Mouse (Mus musculus): ENCODE results near the gene Pstpip1. TPM values are rescaled to one million over a fixed set of nuclear protein-coding genes. Genes with fewer than 3 reads are reported as not detected.

Pstpip1 gene
- polyA plus RNA-seq, 1 experiment from 2014 or later: 0.69 TPM

DNA sequence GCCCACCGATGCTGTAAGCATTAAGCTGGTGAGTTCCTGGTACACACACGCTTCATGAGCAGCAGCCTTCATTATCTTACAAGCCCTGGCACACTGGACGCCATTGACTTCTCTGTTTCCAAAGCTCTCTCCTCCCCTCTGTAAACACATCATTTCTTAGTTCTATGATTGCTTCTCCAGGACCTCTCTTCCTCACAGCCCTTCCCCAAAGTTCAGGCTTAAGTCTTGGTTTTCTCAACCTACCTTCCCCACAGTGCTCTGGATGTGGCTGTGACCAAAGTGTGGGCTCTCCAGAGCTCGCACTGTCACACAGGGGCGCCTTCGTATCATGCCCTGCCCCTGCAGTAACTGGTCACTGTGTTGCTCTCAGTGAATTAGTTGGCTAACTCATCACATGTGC, 75.6 kb downstream of the Pstpip1 start, which contains the start of gene Tspan3:
TSS of gene Tspan3 (minus strand) at position 101 of the 400 bp plus-strand sequence.
- no peak within 1 kb of the TSS for H3K9ac ChIP-seq (ENCODE audit: low read depth, low read length)
- no peak within 1 kb of the TSS for H3K4me2 ChIP-seq (replicated peaks; ENCODE audit: low read depth)
- no peak for TF ChIP-seq CTCF (IDR thresholded peaks at IDR 0.05; ENCODE audit: low read depth)
- no peaks in the 10 kb centered on the region for H3K36me3 ChIP-seq (ENCODE audit: control insufficient read depth, insufficient read depth)
- H3K4me3 ChIP-seq (ENCODE audit: low read depth, low read length): no peak within 1 kb of the TSS
- H3K27me3 ChIP-seq (replicated peaks; ENCODE audit: control insufficient read depth, insufficient read depth, low read length): no peaks in the 10 kb centered on the region
- 86% methylated on average over 6 of the region's 6 CpGs for WGBS
- H3K27ac ChIP-seq (ENCODE audit: low read depth, low read length): no peak within 1 kb of the TSS
- H3K9me3 ChIP-seq (ENCODE audit: control insufficient read depth): no peaks in the 10 kb centered on the region
- no peak for ATAC-seq
- 0 out of 2 replicates have a peak, but pooled peaks cover 2% of the 10 kb centered on the region for H3K4me1 ChIP-seq (replicated peaks; ENCODE audit: control insufficient read depth, insufficient read depth, low read length)

DNA sequence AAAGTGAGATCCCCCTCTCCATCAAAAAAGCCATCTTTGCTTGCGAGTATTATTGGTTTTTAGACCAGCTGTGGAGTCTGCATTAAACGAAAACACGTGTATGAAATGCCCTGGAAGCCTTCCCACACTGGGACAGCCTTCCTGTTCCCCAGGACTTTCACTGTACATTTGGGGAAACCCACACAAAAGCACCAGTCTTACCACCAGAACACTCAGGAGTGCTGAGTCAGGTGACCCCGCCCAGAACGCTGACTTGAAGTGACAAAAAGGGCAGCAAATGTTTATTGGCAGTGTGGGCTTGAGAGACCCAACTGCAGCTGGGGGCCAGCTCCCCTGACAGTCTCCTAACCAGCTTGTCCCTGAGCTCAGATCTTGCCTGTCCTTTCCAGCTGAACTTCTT, 76.4 kb downstream of the Pstpip1 start:
- H3K4me2 ChIP-seq (replicated peaks; ENCODE audit: low read depth): no peak overlapping the region
- H3K4me1 ChIP-seq (replicated peaks; ENCODE audit: control insufficient read depth, insufficient read depth, low read length): 0 out of 2 replicates have a peak, but pooled peaks cover under 1% of the 10 kb centered on the region
- no peaks in the 10 kb centered on the region for H3K36me3 ChIP-seq (ENCODE audit: control insufficient read depth, insufficient read depth)
- no peak for TF ChIP-seq CTCF (IDR thresholded peaks at IDR 0.05; ENCODE audit: low read depth)
- no peaks in the 10 kb centered on the region for H3K27me3 ChIP-seq (replicated peaks; ENCODE audit: control insufficient read depth, insufficient read depth, low read length)
- WGBS: 54% methylated on average over 5 of the region's 5 CpGs
- H3K9me3 ChIP-seq (ENCODE audit: control insufficient read depth): no peaks in the 10 kb centered on the region
- no peak overlapping the region for H3K27ac ChIP-seq (ENCODE audit: low read depth, low read length)
- H3K4me3 ChIP-seq (ENCODE audit: low read depth, low read length): no peak overlapping the region
- ATAC-seq: no peak
- no peak overlapping the region for H3K9ac ChIP-seq (ENCODE audit: low read depth, low read length)

DNA sequence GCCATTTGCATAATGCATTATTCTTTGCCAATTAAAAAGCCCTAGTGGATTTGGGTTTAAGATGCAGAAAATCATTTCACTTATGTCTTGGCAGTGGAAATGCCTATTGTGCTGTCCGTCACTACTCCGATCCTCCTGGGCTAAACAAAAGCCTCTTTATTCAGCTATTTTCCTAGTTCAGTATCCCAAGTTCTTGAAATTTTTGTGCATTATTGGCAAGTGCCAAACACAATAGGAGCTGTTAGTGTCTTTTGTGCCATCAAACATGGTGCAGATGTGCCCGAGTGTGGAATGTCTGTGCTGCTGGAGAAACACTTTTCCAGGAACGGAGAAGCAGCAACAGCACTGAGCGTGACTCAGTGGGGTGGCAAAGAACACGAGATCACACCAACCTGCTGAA, 77.9 kb downstream of the Pstpip1 start:
- no peaks in the 10 kb centered on the region for H3K9me3 ChIP-seq (ENCODE audit: control insufficient read depth)
- 82% methylated on average over 6 of the region's 6 CpGs for WGBS
- H3K9ac ChIP-seq (ENCODE audit: low read depth, low read length): no peak overlapping the region
- no peaks in the 10 kb centered on the region for H3K27me3 ChIP-seq (replicated peaks; ENCODE audit: control insufficient read depth, insufficient read depth, low read length)
- no peak overlapping the region for H3K4me2 ChIP-seq (replicated peaks; ENCODE audit: low read depth)
- H3K36me3 ChIP-seq (ENCODE audit: control insufficient read depth, insufficient read depth): no peaks in the 10 kb centered on the region
- no peaks in the 10 kb centered on the region for H3K4me1 ChIP-seq (replicated peaks; ENCODE audit: control insufficient read depth, insufficient read depth, low read length)
- H3K4me3 ChIP-seq (ENCODE audit: low read depth, low read length): no peak overlapping the region
- TF ChIP-seq CTCF (IDR thresholded peaks at IDR 0.05; ENCODE audit: low read depth): no peak
- no peak overlapping the region for H3K27ac ChIP-seq (ENCODE audit: low read depth, low read length)
- no peak for ATAC-seq

DNA sequence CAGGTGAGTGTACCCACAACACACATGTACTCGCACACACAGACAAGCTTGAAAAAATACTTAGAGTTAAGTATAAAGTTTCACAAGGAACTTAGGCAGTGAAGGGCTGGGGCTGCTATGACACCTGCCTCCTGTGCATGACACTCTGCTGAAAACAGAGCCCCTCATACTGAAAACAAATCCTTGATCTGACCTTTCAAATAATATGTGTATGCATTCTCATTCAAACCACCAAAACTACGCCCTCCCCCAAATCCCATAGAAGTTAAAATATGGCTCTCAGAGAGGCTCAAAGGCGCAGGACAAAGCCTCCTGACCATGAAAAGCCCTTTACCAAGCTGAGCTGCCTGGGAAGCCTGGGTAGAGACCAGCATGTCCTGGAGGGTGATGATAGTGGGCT, 85.6 kb downstream of the Pstpip1 start:
- Histone ChIP-seq H3K4me2 (replicated peaks; ENCODE audit: low read depth) (no peak overlapping the region), H3K27ac (ENCODE audit: low read depth, low read length) (no peak overlapping the region), H3K4me1 (replicated peaks; ENCODE audit: control insufficient read depth, insufficient read depth, low read length) (no peaks in the 10 kb centered on the region), H3K36me3 (ENCODE audit: control insufficient read depth, insufficient read depth) (no peaks in the 10 kb centered on the region), H3K27me3 (replicated peaks; ENCODE audit: control insufficient read depth, insufficient read depth, low read length) (no peaks in the 10 kb centered on the region), H3K9ac (ENCODE audit: low read depth, low read length) (no peak overlapping the region), H3K9me3 (ENCODE audit: control insufficient read depth) (no peaks in the 10 kb centered on the region), H3K4me3 (ENCODE audit: low read depth, low read length) (no peak overlapping the region)
- no peak for ATAC-seq
- WGBS: 92% methylated on average over 3 of the region's 3 CpGs
- TF ChIP-seq CTCF (IDR thresholded peaks at IDR 0.05; ENCODE audit: low read depth): no peak

DNA sequence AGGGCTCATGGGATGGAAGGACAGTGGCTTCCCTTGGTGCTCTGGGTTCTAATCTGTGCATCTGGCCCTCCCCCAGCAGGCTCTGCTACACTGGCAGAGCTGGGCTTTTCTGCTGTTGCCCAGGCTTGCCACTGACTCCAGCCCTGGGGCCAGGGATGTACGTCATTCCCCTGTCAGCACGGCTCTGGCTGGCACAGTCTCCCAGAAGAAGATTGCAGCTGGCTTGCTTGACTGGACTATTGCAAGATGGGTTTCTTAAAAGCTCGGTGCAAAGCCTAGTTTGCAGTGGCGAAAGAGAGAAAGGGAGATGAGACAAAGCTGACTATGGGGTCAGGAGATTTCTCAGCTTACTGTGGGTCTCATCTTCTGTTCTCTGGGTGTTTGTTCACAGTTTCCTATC, 87.6 kb downstream of the Pstpip1 start:
- Histone ChIP-seq H3K4me2 (replicated peaks; ENCODE audit: low read depth) (no peak overlapping the region), H3K27me3 (replicated peaks; ENCODE audit: control insufficient read depth, insufficient read depth, low read length) (no peaks in the 10 kb centered on the region), H3K27ac (ENCODE audit: low read depth, low read length) (no peak overlapping the region), H3K9ac (ENCODE audit: low read depth, low read length) (no peak overlapping the region), H3K4me1 (replicated peaks; ENCODE audit: control insufficient read depth, insufficient read depth, low read length) (no peaks in the 10 kb centered on the region), H3K36me3 (ENCODE audit: control insufficient read depth, insufficient read depth) (no peaks in the 10 kb centered on the region), H3K9me3 (ENCODE audit: control insufficient read depth) (no peaks in the 10 kb centered on the region), H3K4me3 (ENCODE audit: low read depth, low read length) (no peak overlapping the region)
- 86% methylated on average over 4 of the region's 4 CpGs for WGBS
- TF ChIP-seq CTCF (IDR thresholded peaks at IDR 0.05; ENCODE audit: low read depth): no peak
- ATAC-seq: no peak

Other genes with a start within 250 kb of the Pstpip1 start
- gene Scaper, start 151.8 kb upstream of the Pstpip1 start, polyA plus RNA-seq (2015; fragmentation: Nextera tagmentation; extraction: Ambion mirVana): 5.2 and 6.3 TPM in 2 replicates
- not detected in 2 replicates for gene 4930563M21Rik, start 79.4 kb upstream of the Pstpip1 start, polyA plus RNA-seq (2015; fragmentation: Nextera tagmentation; extraction: Ambion mirVana)
- 81.3 and 81.7 TPM in 2 replicates for gene Rcn2, start 48.1 kb upstream of the Pstpip1 start, polyA plus RNA-seq (2015; fragmentation: Nextera tagmentation; extraction: Ambion mirVana)
- gene Tspan3, start 75.5 kb downstream of the Pstpip1 start, polyA plus RNA-seq (2015; fragmentation: Nextera tagmentation; extraction: Ambion mirVana): 213 and 230 TPM in 2 replicates

Data from intestine, postnatal 0 days (tissue).